Mouse (Mus musculus): ENCODE data around the gene A630095N17Rik. TPM values are rescaled to one million over a fixed set of nuclear protein-coding genes. Genes with fewer than 3 reads are reported as not detected.
"Not testable (repeated sequence)": the region's sequence is repeated elsewhere in the genome, so short reads cannot be mapped to it uniquely, and the experiment has no call there.

The A630095N17Rik gene
- total and polyA plus RNA-seq, 3 experiments = 0.30 to 0.74 (median 0.74) TPM

- in situ Hi-C loops (cut with MboI; ENCODE audit: low pct_ligation_motif_present, low pct_unique_long_range_greater_than_20kb, low sequenced_read_pairs); H3K4me2 ChIP-seq (ENCODE audit: insufficient read depth, low read depth, poor library complexity, severe bottlenecking); H3K27ac ChIP-seq (ENCODE audit: insufficient read depth, low read depth); dilution Hi-C loops (cut with MboI; ENCODE audit: extremely low pct_ligation_motif_present, extremely low pct_unique_long_range_greater_than_20kb, low sequenced_read_pairs); H3K4me3 ChIP-seq (replicated peaks in 1 of 3; ENCODE audit: low read depth in 2 of 3, low read length in 2 of 3, poor library complexity in 1 of 3); H3K79me2 ChIP-seq (replicated peaks; ENCODE audit: control insufficient read depth, extremely low read depth, insufficient read depth, poor library complexity, severe bottlenecking); H3K9ac ChIP-seq (ENCODE audit: insufficient read depth, low read depth); H3K36me3 ChIP-seq (replicated peaks in 1 of 2; ENCODE audit: control insufficient read depth in 1 of 2, insufficient read depth in 1 of 2, low read length in 1 of 2); H3K27me3 ChIP-seq (replicated peaks); DNase-seq (ENCODE audit: extremely low read depth); H3K9me3 ChIP-seq (replicated peaks; ENCODE audit: low read length): not testable (repeated sequence)
- peaks cover 11 to 38% of the 10 kb centered on the region in 2 experiments for H3K4me1 ChIP-seq (ENCODE audit: control insufficient read depth in 1 of 2, insufficient read depth in 2 of 2)
- peak in 1 of 2 experiments; percentile 32; a peak in 1 of 4 replicates for TF ChIP-seq CTCF (conservative IDR thresholded peaks at IDR 0.05 in 1 of 2, IDR thresholded peaks at IDR 0.05 in 1 of 2; ENCODE audit: low read depth in 2 of 2, low read length in 2 of 2)
Measured at GRCm38 (mm10) chr1:75232489-75232888, 587 bp upstream of the A630095N17Rik start.

- no peaks in the 10 kb centered on the region for H3K36me3 ChIP-seq (replicated peaks in 1 of 2; ENCODE audit: control insufficient read depth in 1 of 2, insufficient read depth in 1 of 2, low read length in 1 of 2)
- H3K9ac ChIP-seq (ENCODE audit: insufficient read depth, low read depth) = no peak overlapping the region
- TF ChIP-seq JUN (IDR thresholded peaks at IDR 0.05; ENCODE audit: insufficient read depth, low read depth, low read length) = no peak
- TF ChIP-seq HCFC1 (IDR thresholded peaks at IDR 0.05; ENCODE audit: low read depth, low read length) = no peak
- no peak for TF ChIP-seq MEF2A (IDR thresholded peaks at IDR 0.05; ENCODE audit: borderline replicate concordance, low read depth, low read length)
- no peak for TF ChIP-seq GABPA (IDR thresholded peaks at IDR 0.05; ENCODE audit: insufficient replicate concordance, low read depth, low read length)
- no peak for TF ChIP-seq JUND (conservative IDR thresholded peaks at IDR 0.05; ENCODE audit: low read depth, low read length)
- dilution Hi-C loops (cut with MboI; ENCODE audit: extremely low pct_ligation_motif_present, extremely low pct_unique_long_range_greater_than_20kb, low sequenced_read_pairs) = no loop called here
- peaks cover 11 to 31% of the 10 kb centered on the region in 2 experiments for H3K4me1 ChIP-seq (ENCODE audit: control insufficient read depth in 1 of 2, insufficient read depth in 2 of 2)
- no peak overlapping the region for H3K4me2 ChIP-seq (ENCODE audit: insufficient read depth, low read depth, poor library complexity, severe bottlenecking)
- no peaks in the 10 kb centered on the region for H3K9me3 ChIP-seq (replicated peaks; ENCODE audit: low read length)
- H3K4me3 ChIP-seq (replicated peaks in 1 of 3; ENCODE audit: low read depth in 2 of 3, low read length in 2 of 3, poor library complexity in 1 of 3) = no peak overlapping the region
- H3K27me3 ChIP-seq (replicated peaks) = peaks cover 6% of the 10 kb centered on the region
- no peak for DNase-seq (ENCODE audit: extremely low read depth)
- in situ Hi-C loops (cut with MboI; ENCODE audit: low pct_ligation_motif_present, low pct_unique_long_range_greater_than_20kb, low sequenced_read_pairs) = no loop called here
- no peaks in the 10 kb centered on the region for H3K79me2 ChIP-seq (replicated peaks; ENCODE audit: control insufficient read depth, extremely low read depth, insufficient read depth, poor library complexity, severe bottlenecking)
- no peak overlapping the region for H3K27ac ChIP-seq (ENCODE audit: insufficient read depth, low read depth)
Measured at GRCm38 (mm10) chr1:75231224-75231623, 678 bp downstream of the A630095N17Rik start.

GRCm38 (mm10) chr1:75230335-75230994, 1.4 kb downstream of the A630095N17Rik start:
- no peaks in the 10 kb centered on the region for H3K9me3 ChIP-seq (replicated peaks; ENCODE audit: low read length)
- H3K36me3 ChIP-seq (replicated peaks in 1 of 2; ENCODE audit: control insufficient read depth in 1 of 2, insufficient read depth in 1 of 2, low read length in 1 of 2) = no peaks in the 10 kb centered on the region
- H3K4me3 ChIP-seq (replicated peaks in 1 of 3; ENCODE audit: low read depth in 2 of 3, low read length in 2 of 3, poor library complexity in 1 of 3) = no peak overlapping the region
- TF ChIP-seq ZNF384 (IDR thresholded peaks at IDR 0.05; ENCODE audit: low read depth, low read length) (no peak), MAX (IDR thresholded peaks at IDR 0.05; ENCODE audit: low read length) (no peak), ZMIZ1 (IDR thresholded peaks at IDR 0.05; ENCODE audit: low read depth, low read length) (no peak), USF1 (IDR thresholded peaks at IDR 0.05; ENCODE audit: low read depth, low read length) (no peak), EP300 (IDR thresholded peaks at IDR 0.05; ENCODE audit: low read length) (no peak), E2F4 (IDR thresholded peaks at IDR 0.05; ENCODE audit: insufficient replicate concordance, low read depth, low read length) (no peak), MAFK (IDR thresholded peaks at IDR 0.05; ENCODE audit: insufficient replicate concordance, low read length) (no peak), IRF4 (IDR thresholded peaks at IDR 0.05; ENCODE audit: low read depth, low read length) (no peak), MXI1 (IDR thresholded peaks at IDR 0.05; ENCODE audit: low read depth, low read length) (no peak)
- no peak for DNase-seq (ENCODE audit: extremely low read depth)
- in situ Hi-C loops (cut with MboI; ENCODE audit: low pct_ligation_motif_present, low pct_unique_long_range_greater_than_20kb, low sequenced_read_pairs) = no loop called here
- peaks cover 6% of the 10 kb centered on the region for H3K27me3 ChIP-seq (replicated peaks)
- H3K9ac ChIP-seq (ENCODE audit: insufficient read depth, low read depth) = no peak overlapping the region
- no peaks in the 10 kb centered on the region for H3K79me2 ChIP-seq (replicated peaks; ENCODE audit: control insufficient read depth, extremely low read depth, insufficient read depth, poor library complexity, severe bottlenecking)
- no peak overlapping the region for H3K4me2 ChIP-seq (ENCODE audit: insufficient read depth, low read depth, poor library complexity, severe bottlenecking)
- dilution Hi-C loops (cut with MboI; ENCODE audit: extremely low pct_ligation_motif_present, extremely low pct_unique_long_range_greater_than_20kb, low sequenced_read_pairs) = no loop called here
- H3K4me1 ChIP-seq (ENCODE audit: control insufficient read depth in 1 of 2, insufficient read depth in 2 of 2) = peaks cover 12 to 29% of the 10 kb centered on the region in 2 experiments
- no peak overlapping the region for H3K27ac ChIP-seq (ENCODE audit: insufficient read depth, low read depth)
